Mouse (Mus musculus): Measurements from ENCODE around the gene Sike1. TPM values are rescaled to one million over a fixed set of nuclear protein-coding genes. Genes with fewer than 3 reads are reported as not detected.

The Sike1 gene
- 88.0 and 89.4 TPM in 2 replicates for polyA plus RNA-seq (2014; fragmentation: Nextera tagmentation; extraction: Ambion mirVana)

DNA sequence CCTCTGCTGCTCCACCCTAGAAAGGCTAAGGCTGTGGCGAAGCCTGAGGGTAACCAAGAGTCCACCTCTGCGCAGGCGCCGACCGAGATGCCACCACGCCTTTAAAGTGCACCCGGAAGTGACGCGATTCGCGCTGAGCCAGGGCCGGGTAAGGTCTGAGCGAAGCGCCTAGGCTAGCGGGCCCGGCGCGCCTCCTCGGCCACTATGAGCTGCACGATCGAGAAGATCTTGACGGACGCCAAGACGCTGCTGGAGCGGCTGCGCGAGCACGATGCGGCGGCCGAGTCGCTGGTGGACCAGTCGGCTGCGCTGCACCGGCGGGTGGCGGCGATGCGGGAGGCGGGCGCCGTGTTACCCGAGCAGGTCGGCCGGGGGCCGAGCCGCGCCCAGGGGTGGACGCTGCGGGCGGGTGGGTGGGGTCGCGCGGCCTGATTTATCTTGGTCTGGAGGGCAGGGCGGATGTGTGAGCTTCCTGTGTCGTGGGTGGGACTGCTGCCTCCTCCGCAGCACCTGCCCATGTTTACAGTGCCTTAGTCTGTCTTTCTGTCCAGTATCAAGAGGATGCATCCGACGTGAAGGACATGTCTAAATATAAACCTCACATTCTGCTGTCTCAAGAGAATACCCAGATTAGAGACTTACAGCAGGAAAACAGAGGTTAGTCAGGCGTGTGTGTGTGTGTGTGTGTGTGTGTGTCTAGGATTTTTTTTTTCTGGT, at the start of gene Sike1:
Gene Sike1, plus strand, starts transcription at position 104 of the 717 bp plus-strand sequence.
- Histone ChIP-seq H3K4me3 (ENCODE audit: low read depth, low read length) (peak within 1 kb of the TSS; percentile 66), H3K27me3 (ENCODE audit: control insufficient read depth, insufficient read depth, low read length) (no peaks in the 10 kb centered on the region), H3K4me2 (peak within 1 kb of the TSS; percentile 74), H3K4me1 (ENCODE audit: control insufficient read depth, insufficient read depth, low read length) (peaks cover 6% of the 10 kb centered on the region), H3K9me3 (replicated peaks; ENCODE audit: control insufficient read depth, low read length) (0 out of 2 replicates have a peak, but pooled peaks cover 3% of the 10 kb centered on the region), H3K27ac (ENCODE audit: low read depth, low read length) (peak within 1 kb of the TSS; percentile 91), H3K36me3 (ENCODE audit: control insufficient read depth, insufficient read depth, low read length) (peaks cover 24% of the 10 kb centered on the region), H3K9ac (ENCODE audit: low read depth, low read length) (peak within 1 kb of the TSS; percentile 80)
- WGBS (ENCODE audit: insufficient replicate concordance), result under 1% methylated on average over 60 of the region's 60 CpGs
- ATAC-seq (replicated peaks; ENCODE audit: insufficient number of reproducible peaks, low FRiP score, low TSS enrichment), result peak; percentile 97

- no peak overlapping the region for H3K27ac ChIP-seq (ENCODE audit: low read depth, low read length)
- H3K4me1 ChIP-seq (ENCODE audit: control insufficient read depth, insufficient read depth, low read length), result no peaks in the 10 kb centered on the region
- no peak overlapping the region for H3K9ac ChIP-seq (ENCODE audit: low read depth, low read length)
- no peaks in the 10 kb centered on the region for H3K9me3 ChIP-seq (replicated peaks; ENCODE audit: control insufficient read depth, low read length)
- ATAC-seq (replicated peaks; ENCODE audit: insufficient number of reproducible peaks, low FRiP score, low TSS enrichment), result no peak
- H3K4me3 ChIP-seq (ENCODE audit: low read depth, low read length), result no peak overlapping the region
- H3K36me3 ChIP-seq (ENCODE audit: control insufficient read depth, insufficient read depth, low read length), result no peaks in the 10 kb centered on the region
- no peaks in the 10 kb centered on the region for H3K27me3 ChIP-seq (ENCODE audit: control insufficient read depth, insufficient read depth, low read length)
- no peak overlapping the region for H3K4me2 ChIP-seq
- 75% methylated on average over 3 of the region's 3 CpGs for WGBS (ENCODE audit: insufficient replicate concordance)
Observed at GRCm38 (mm10) chr3:102946312-102946711, 49.2 kb upstream of the Sike1 start.

- Histone ChIP-seq H3K4me3 (ENCODE audit: low read depth, low read length) (no peak overlapping the region), H3K4me1 (ENCODE audit: control insufficient read depth, insufficient read depth, low read length) (no peaks in the 10 kb centered on the region), H3K9me3 (replicated peaks; ENCODE audit: control insufficient read depth, low read length) (no peaks in the 10 kb centered on the region), H3K36me3 (ENCODE audit: control insufficient read depth, insufficient read depth, low read length) (no peaks in the 10 kb centered on the region), H3K27ac (ENCODE audit: low read depth, low read length) (no peak overlapping the region), H3K27me3 (ENCODE audit: control insufficient read depth, insufficient read depth, low read length) (no peaks in the 10 kb centered on the region), H3K4me2 (no peak overlapping the region), H3K9ac (ENCODE audit: low read depth, low read length) (no peak overlapping the region)
- no peak for ATAC-seq (replicated peaks; ENCODE audit: insufficient number of reproducible peaks, low FRiP score, low TSS enrichment)
- 68% methylated on average over 5 of the region's 5 CpGs for WGBS (ENCODE audit: insufficient replicate concordance)
Observed at GRCm38 (mm10) chr3:102946861-102947260, 48.6 kb upstream of the Sike1 start.

DNA sequence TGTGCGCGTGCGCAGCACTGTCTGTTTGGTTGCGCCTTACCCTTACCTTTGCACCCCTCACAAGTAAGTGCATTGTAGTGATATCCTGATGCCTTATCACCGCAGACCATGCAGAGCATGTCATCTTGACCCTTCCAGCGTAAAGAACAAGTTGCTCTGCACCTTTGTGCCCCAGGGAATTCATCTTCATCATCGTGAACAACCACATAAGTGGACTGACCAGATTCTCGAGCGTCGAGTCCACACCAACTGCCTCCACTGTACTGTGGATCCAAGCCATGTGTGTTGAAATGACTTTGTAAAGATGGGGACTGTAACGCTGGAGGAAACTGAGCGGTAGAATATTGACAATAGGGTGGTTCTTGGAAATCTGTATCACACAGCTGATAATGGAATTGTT, 41.0 kb upstream of the Sike1 start:
- Histone ChIP-seq H3K4me2 (no peak overlapping the region), H3K4me3 (ENCODE audit: low read depth, low read length) (no peak overlapping the region), H3K27me3 (ENCODE audit: control insufficient read depth, insufficient read depth, low read length) (no peaks in the 10 kb centered on the region), H3K27ac (ENCODE audit: low read depth, low read length) (no peak overlapping the region), H3K9ac (ENCODE audit: low read depth, low read length) (no peak overlapping the region), H3K9me3 (replicated peaks; ENCODE audit: control insufficient read depth, low read length) (no peaks in the 10 kb centered on the region), H3K36me3 (ENCODE audit: control insufficient read depth, insufficient read depth, low read length) (no peaks in the 10 kb centered on the region), H3K4me1 (ENCODE audit: control insufficient read depth, insufficient read depth, low read length) (no peaks in the 10 kb centered on the region)
- no peak for ATAC-seq (replicated peaks; ENCODE audit: insufficient number of reproducible peaks, low FRiP score, low TSS enrichment)
- WGBS (ENCODE audit: insufficient replicate concordance), result 84% methylated on average over 12 of the region's 12 CpGs

DNA sequence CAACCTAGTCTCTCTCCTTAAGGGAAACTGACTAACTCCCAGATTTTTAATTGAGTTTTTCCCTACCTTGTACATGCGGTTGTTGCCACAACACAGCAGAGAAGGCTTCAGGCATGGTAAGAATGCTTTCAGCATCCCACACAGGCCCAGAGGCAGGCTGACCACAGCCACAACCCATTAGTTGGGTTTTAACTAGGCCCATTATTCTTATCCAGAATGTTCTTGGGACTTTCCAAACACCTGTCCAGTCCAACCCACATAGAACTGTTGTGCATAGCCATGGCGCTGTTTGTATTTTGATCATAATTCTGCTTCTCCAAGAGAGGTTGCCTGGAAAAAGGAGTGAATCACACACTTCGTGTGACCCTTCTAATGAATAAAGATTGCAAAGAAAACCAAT, 40.4 kb upstream of the Sike1 start:
- H3K27ac ChIP-seq (ENCODE audit: low read depth, low read length), result no peak overlapping the region
- no peaks in the 10 kb centered on the region for H3K4me1 ChIP-seq (ENCODE audit: control insufficient read depth, insufficient read depth, low read length)
- no peak overlapping the region for H3K4me2 ChIP-seq
- no peaks in the 10 kb centered on the region for H3K9me3 ChIP-seq (replicated peaks; ENCODE audit: control insufficient read depth, low read length)
- no peak overlapping the region for H3K9ac ChIP-seq (ENCODE audit: low read depth, low read length)
- no peaks in the 10 kb centered on the region for H3K36me3 ChIP-seq (ENCODE audit: control insufficient read depth, insufficient read depth, low read length)
- no peak for ATAC-seq (replicated peaks; ENCODE audit: insufficient number of reproducible peaks, low FRiP score, low TSS enrichment)
- H3K27me3 ChIP-seq (ENCODE audit: control insufficient read depth, insufficient read depth, low read length), result no peaks in the 10 kb centered on the region
- WGBS (ENCODE audit: insufficient replicate concordance), result 84% methylated on average over 3 of the region's 3 CpGs
- no peak overlapping the region for H3K4me3 ChIP-seq (ENCODE audit: low read depth, low read length)

DNA sequence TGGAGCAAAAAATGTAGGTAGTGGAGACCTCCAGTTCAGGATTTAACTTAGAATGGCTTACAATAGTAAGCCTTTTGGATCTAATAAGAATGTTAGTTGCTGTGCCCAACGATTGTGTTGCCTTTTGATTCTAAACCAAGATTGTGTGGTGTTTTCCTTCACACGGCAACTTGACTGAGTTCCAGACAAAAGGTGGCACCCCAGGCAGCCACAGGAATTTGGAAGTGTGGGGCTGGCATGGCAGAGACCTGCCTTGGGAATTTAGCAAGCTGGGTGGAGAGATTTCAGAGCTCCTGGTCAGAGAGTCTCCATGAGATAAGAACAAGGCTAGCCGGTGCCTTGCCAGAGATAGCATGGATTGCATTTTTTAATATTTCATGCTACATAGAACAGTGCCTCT, 39.9 kb upstream of the Sike1 start:
- no peak overlapping the region for H3K9ac ChIP-seq (ENCODE audit: low read depth, low read length)
- no peak overlapping the region for H3K4me2 ChIP-seq
- H3K36me3 ChIP-seq (ENCODE audit: control insufficient read depth, insufficient read depth, low read length), result no peaks in the 10 kb centered on the region
- no peak overlapping the region for H3K27ac ChIP-seq (ENCODE audit: low read depth, low read length)
- H3K27me3 ChIP-seq (ENCODE audit: control insufficient read depth, insufficient read depth, low read length), result no peaks in the 10 kb centered on the region
- H3K4me3 ChIP-seq (ENCODE audit: low read depth, low read length), result no peak overlapping the region
- no peaks in the 10 kb centered on the region for H3K9me3 ChIP-seq (replicated peaks; ENCODE audit: control insufficient read depth, low read length)
- H3K4me1 ChIP-seq (ENCODE audit: control insufficient read depth, insufficient read depth, low read length), result no peaks in the 10 kb centered on the region
- 39% methylated on average over 3 of the region's 3 CpGs for WGBS (ENCODE audit: insufficient replicate concordance)
- no peak for ATAC-seq (replicated peaks; ENCODE audit: insufficient number of reproducible peaks, low FRiP score, low TSS enrichment)

DNA sequence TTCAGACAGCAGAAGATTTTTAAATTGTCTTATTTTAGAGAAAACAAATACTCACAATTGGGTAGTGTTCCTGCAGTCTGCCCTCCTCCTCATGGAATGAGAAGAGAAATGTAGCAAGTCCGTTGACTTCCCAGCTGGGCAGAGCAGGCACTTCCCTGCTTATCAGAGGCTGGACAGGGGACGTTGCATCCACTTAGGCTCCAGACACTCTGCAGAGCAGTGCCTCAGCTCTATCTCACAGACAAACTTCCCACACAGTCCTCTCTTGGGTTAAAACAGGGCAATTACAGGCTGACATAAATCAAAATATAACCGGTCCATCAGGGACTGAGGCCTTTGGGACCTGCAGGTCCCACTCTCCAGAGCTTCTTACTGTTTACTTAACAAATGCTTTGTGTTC, 31.5 kb upstream of the Sike1 start, which contains the start of gene Nr1h5:
Gene Nr1h5, minus strand, starts transcription at position 101 of the 400 bp plus-strand sequence.
- H3K36me3 ChIP-seq (ENCODE audit: control insufficient read depth, insufficient read depth, low read length), result no peaks in the 10 kb centered on the region
- no peak within 1 kb of the TSS for H3K4me3 ChIP-seq (ENCODE audit: low read depth, low read length)
- no peaks in the 10 kb centered on the region for H3K9me3 ChIP-seq (replicated peaks; ENCODE audit: control insufficient read depth, low read length)
- no peak within 1 kb of the TSS; the same call in 1 of the 2 replicates for H3K27ac ChIP-seq (ENCODE audit: low read depth, low read length)
- H3K4me1 ChIP-seq (ENCODE audit: control insufficient read depth, insufficient read depth, low read length), result peaks cover 5% of the 10 kb centered on the region; the same call in 1 of the 2 replicates
- ATAC-seq (replicated peaks; ENCODE audit: insufficient number of reproducible peaks, low FRiP score, low TSS enrichment), result no peak
- 12% methylated on average over 3 of the region's 3 CpGs for WGBS (ENCODE audit: insufficient replicate concordance)
- no peak within 1 kb of the TSS for H3K4me2 ChIP-seq
- no peaks in the 10 kb centered on the region for H3K27me3 ChIP-seq (ENCODE audit: control insufficient read depth, insufficient read depth, low read length)
- H3K9ac ChIP-seq (ENCODE audit: low read depth, low read length), result no peak within 1 kb of the TSS

DNA sequence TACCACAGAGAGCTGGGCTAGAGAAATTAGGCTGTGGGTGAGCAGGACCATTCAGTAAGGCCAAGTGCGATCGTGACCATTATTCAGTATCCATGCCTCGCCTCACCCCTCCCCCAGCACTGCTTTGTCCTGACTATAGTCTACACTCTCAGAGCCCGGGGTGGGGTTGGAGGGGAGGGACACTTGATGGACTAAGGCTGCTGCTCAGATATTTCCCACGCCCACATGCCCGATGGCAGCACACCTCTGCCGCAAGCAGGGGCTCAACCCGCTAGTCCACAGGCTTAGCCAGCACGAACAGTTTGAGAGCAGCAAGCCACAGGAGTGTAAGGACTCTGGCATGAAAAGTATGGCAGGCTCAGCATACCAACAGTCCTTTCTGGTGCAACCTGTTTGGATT, 25.4 kb upstream of the Sike1 start:
- Histone ChIP-seq H3K36me3 (ENCODE audit: control insufficient read depth, insufficient read depth, low read length) (no peaks in the 10 kb centered on the region), H3K4me1 (ENCODE audit: control insufficient read depth, insufficient read depth, low read length) (no peaks in the 10 kb centered on the region)
- WGBS (ENCODE audit: insufficient replicate concordance), result 75% methylated on average over 9 of the region's 9 CpGs

DNA sequence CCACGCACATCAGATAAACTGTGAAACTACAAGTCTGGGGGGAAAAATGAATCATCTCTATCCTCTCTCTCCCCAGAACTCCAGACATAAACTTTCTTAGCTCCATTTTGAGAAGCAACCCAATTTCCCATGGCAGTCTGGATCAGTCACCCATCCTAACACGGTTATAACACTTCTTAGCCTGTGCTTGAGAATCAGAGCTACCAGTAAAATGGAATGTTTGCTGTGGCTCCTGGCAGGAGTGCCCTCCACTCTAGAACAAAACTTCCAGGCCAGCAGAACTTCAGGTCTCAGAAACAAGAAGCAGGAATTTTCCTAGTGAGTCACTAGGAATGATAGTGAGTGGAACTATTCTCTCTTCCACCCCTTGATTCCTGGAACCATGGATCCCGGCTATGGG, 25.0 kb upstream of the Sike1 start:
- 70% methylated on average over 3 of the region's 3 CpGs for WGBS (ENCODE audit: insufficient replicate concordance)
- ATAC-seq (replicated peaks; ENCODE audit: insufficient number of reproducible peaks, low FRiP score, low TSS enrichment), result no peak

More for the DNA sequence above, 25.4 kb upstream of the Sike1 start:
- Histone ChIP-seq H3K4me2 (no peak overlapping the region), H3K27ac (ENCODE audit: low read depth, low read length) (no peak overlapping the region), H3K4me3 (ENCODE audit: low read depth, low read length) (no peak overlapping the region), H3K9me3 (replicated peaks; ENCODE audit: control insufficient read depth, low read length) (no peaks in the 10 kb centered on the region), H3K9ac (ENCODE audit: low read depth, low read length) (no peak overlapping the region), H3K27me3 (ENCODE audit: control insufficient read depth, insufficient read depth, low read length) (no peaks in the 10 kb centered on the region)
- no peak for ATAC-seq (replicated peaks; ENCODE audit: insufficient number of reproducible peaks, low FRiP score, low TSS enrichment)

More for the DNA sequence above, 25.0 kb upstream of the Sike1 start:
- no peaks in the 10 kb centered on the region for H3K4me1 ChIP-seq (ENCODE audit: control insufficient read depth, insufficient read depth, low read length)
- H3K4me2 ChIP-seq, result no peak overlapping the region
- H3K27ac ChIP-seq (ENCODE audit: low read depth, low read length), result no peak overlapping the region
- H3K27me3 ChIP-seq (ENCODE audit: control insufficient read depth, insufficient read depth, low read length), result no peaks in the 10 kb centered on the region
- H3K36me3 ChIP-seq (ENCODE audit: control insufficient read depth, insufficient read depth, low read length), result no peaks in the 10 kb centered on the region
- H3K9me3 ChIP-seq (replicated peaks; ENCODE audit: control insufficient read depth, low read length), result no peaks in the 10 kb centered on the region
- H3K9ac ChIP-seq (ENCODE audit: low read depth, low read length), result no peak overlapping the region
- no peak overlapping the region for H3K4me3 ChIP-seq (ENCODE audit: low read depth, low read length)

Measured in heart, embryonic 11.5 days (tissue).